Mouse (Mus musculus): ENCODE measurements around the gene Cmc1. TPM values are rescaled to one million over a fixed set of nuclear protein-coding genes. Genes with fewer than 3 reads are reported as not detected.
A peak's percentile ranks its signal among the peaks of the same experiment; 100 is the strongest.

The Cmc1 gene
- polyA plus RNA-seq (2016; fragmentation: Nextera tagmentation; extraction: Ambion mirVana), result 41.7 and 45.4 TPM in 2 replicates

DNA sequence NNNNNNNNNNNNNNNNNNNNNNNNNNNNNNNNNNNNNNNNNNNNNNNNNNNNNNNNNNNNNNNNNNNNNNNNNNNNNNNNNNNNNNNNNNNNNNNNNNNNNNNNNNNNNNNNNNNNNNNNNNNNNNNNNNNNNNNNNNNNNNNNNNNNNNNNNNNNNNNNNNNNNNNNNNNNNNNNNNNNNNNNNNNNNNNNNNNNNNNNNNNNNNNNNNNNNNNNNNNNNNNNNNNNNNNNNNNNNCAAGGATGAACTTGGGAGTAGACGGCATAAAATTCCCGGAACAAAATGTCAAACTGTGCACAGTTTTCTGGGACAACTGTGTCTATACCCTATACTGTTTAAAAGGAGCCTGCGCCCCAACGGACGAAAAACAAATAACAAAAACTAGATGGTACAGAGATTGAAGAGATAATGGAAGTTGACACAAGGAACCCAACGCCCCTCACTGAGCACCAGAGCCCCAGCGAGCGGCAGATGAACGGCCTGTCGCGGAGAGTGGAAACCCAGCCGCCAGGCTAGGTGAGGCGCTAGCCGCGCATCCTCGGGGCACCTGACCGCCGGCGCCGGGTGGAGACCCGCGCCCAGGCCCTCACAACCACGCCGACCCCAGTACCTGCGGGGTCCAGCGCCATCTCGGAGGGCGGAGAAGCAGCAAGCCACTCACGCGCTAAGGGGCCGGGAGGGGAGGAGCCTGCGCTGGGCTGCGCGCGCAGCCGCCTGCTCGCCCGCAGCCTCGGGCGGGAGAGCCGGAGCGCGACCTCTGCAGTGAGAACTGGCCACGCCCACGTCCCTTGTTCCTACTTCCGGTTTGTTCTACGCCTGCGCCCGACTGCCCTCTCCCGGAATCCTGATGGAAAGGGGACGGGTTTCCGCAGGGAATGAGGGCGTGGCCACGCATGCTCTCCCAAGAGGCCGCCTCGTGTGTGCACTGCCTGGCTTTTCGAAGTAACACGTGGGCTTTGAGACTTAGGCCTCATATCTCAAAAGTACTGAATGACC lies at the start of gene Cmc1:
Gene Cmc1, minus strand, starts transcription at position 771 of the 996 bp plus-strand sequence.
- peak within 1 kb of the TSS; percentile 53 for H3K4me2 ChIP-seq (replicated peaks)
- peak; percentile 98 for ATAC-seq (ENCODE audit: low FRiP score)
- H3K4me3 ChIP-seq, result peak within 1 kb of the TSS; percentile 73
- peak within 1 kb of the TSS; percentile 83 for H3K27ac ChIP-seq
- H3K27me3 ChIP-seq, result no peaks in the 10 kb centered on the region
- no peaks in the 10 kb centered on the region for H3K9me3 ChIP-seq (replicated peaks)
- H3K4me1 ChIP-seq, result peaks cover 12% of the 10 kb centered on the region
- no peaks in the 10 kb centered on the region for H3K36me3 ChIP-seq
- H3K9ac ChIP-seq, result peak within 1 kb of the TSS; percentile 84
- 2% methylated on average over 55 of the region's 58 CpGs for WGBS

DNA sequence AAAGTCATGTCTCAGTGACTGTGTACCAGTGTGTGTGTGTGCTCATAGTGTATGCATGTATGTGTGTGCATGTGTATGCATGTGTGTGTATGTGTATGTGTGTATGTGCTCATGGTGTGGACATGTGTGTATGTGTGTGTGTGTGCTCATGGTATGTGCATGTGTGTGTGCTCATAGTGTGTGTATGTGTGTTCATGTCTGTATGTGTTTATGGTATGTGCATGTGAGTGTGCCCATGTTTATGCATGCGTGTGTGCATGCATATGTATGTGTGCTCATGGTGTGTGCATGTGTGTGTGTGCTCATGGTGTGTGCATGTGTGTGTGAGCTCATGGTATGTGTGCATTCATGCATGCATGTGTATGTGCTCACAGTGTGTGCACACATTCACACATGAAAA lies 48.6 kb upstream of the Cmc1 start:
- 88% methylated on average over 1 of the region's 1 CpGs for WGBS
- Histone ChIP-seq H3K9ac (no peak overlapping the region), H3K9me3 (replicated peaks) (no peaks in the 10 kb centered on the region), H3K4me3 (no peak overlapping the region), H3K27ac (no peak overlapping the region), H3K4me1 (no peaks in the 10 kb centered on the region), H3K4me2 (replicated peaks) (no peak overlapping the region), H3K36me3 (no peaks in the 10 kb centered on the region), H3K27me3 (no peaks in the 10 kb centered on the region)
- no peak for ATAC-seq (ENCODE audit: low FRiP score)

DNA sequence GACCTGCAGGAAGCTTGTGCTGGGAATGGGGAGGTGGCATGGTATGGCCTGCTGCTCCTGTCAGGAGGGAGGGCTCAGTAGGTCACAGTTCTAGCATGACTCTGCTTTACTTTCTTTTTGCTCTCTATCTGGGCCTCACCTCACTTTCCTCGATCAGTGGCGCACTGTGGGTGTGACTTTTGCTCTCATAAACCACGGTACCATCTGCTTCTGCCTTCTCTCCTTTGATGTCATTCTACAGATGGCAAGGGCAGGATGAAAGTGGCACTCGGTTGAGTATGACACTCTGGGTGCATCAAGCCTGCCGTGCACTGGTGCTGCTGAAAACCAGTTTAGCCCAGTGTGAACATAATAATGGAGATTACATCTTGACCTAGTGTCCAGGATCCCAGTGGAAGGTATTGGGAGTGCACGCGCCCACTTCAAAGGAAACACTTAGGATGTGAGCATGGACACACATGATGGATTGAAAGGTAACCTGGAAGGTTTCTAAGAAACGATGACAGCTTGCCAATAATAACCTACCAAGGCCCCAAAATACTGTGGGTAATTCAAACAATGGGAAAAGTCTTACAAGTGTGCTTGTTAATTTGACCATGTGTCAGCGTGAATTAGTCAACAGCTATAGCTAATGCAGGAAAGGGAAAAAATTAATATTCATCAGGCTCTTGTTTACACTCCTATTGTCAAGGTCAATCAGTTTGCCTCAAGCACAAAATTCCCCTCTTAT lies 46.8 kb upstream of the Cmc1 start:
- H3K27me3 ChIP-seq, result no peaks in the 10 kb centered on the region
- no peaks in the 10 kb centered on the region for H3K36me3 ChIP-seq
- H3K4me3 ChIP-seq, result no peak overlapping the region
- no peak for ATAC-seq (ENCODE audit: low FRiP score)
- no peaks in the 10 kb centered on the region for H3K4me1 ChIP-seq
- no peak overlapping the region for H3K9ac ChIP-seq
- H3K9me3 ChIP-seq (replicated peaks), result no peaks in the 10 kb centered on the region
- H3K4me2 ChIP-seq (replicated peaks), result no peak overlapping the region
- no peak overlapping the region for H3K27ac ChIP-seq
- 85% methylated on average over 9 of the region's 9 CpGs for WGBS

DNA sequence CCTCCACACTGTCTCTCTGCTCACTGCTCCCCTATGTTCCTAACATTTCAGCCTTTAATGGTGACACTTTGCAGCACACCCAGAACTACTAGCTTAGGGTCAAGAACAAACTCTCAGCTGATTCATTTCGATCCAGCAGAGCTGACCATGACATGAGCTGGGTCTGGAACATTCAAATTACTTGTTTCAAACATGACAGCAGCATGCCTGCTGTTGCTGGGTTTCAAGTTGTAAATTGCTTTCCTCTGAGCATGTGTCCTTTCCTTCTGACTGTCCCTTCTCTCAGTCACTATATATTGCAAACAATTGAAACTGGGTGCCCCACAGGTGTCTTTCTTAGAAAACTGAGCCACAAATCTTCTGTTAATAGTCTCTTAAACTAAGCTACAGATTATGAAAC lies 43.3 kb upstream of the Cmc1 start:
- no peaks in the 10 kb centered on the region for H3K36me3 ChIP-seq
- no peaks in the 10 kb centered on the region for H3K27me3 ChIP-seq
- no peaks in the 10 kb centered on the region for H3K9me3 ChIP-seq (replicated peaks)
- no peaks in the 10 kb centered on the region for H3K4me1 ChIP-seq
- 92% methylated on average over 1 of the region's 1 CpGs for WGBS
- H3K9ac ChIP-seq, result no peak overlapping the region
- H3K4me2 ChIP-seq (replicated peaks), result no peak overlapping the region
- H3K27ac ChIP-seq, result no peak overlapping the region
- no peak for ATAC-seq (ENCODE audit: low FRiP score)
- H3K4me3 ChIP-seq, result no peak overlapping the region

DNA sequence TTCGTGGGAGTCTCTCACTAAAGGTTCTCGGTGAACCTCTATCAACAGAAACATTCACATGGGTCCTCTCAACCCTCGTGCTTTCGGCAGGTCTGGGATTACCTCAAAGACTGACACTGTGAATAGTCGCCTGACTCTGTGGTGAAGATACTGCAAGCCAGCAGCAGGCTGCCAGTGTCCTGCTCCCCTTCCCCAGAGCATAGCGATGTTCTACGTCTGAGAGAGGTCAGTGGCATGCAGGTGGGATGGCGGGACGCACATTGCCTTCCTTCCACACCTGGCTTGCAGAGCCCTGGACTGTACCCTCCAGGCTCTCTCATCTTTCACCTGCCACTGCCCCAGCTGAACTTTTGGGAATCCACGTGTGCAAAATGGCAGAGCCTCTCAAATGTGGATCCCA lies 41.3 kb upstream of the Cmc1 start:
- ATAC-seq (ENCODE audit: low FRiP score), result no peak
- Histone ChIP-seq H3K36me3 (no peaks in the 10 kb centered on the region), H3K9me3 (replicated peaks) (no peaks in the 10 kb centered on the region), H3K4me1 (no peaks in the 10 kb centered on the region), H3K9ac (no peak overlapping the region), H3K27me3 (no peaks in the 10 kb centered on the region), H3K4me3 (no peak overlapping the region), H3K27ac (no peak overlapping the region), H3K4me2 (replicated peaks) (no peak overlapping the region)
- WGBS, result 86% methylated on average over 10 of the region's 10 CpGs

DNA sequence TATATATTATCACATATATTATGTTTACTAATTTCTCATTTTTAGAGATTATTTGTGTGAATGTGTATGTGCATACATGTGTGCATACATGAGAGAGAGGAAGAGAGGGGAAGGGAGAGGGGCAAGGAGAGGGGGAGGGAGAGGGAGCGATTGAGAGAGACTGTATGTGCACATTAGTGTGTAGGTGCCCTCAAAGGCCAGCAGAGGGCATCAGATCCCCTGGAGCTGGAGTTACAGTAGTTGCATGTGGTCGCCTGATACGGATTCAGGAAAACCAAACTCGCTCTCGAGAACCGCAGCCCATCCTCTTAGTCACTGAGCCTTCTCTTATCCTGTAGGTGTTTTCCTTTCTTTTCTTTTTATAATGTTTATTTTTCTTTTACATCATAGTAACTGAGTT lies 38.4 kb upstream of the Cmc1 start:
- Histone ChIP-seq H3K4me1 (no peaks in the 10 kb centered on the region), H3K4me3 (no peak overlapping the region), H3K36me3 (no peaks in the 10 kb centered on the region), H3K4me2 (replicated peaks) (no peak overlapping the region), H3K9me3 (replicated peaks) (no peaks in the 10 kb centered on the region), H3K27ac (no peak overlapping the region), H3K9ac (no peak overlapping the region), H3K27me3 (no peaks in the 10 kb centered on the region)
- WGBS, result 88% methylated on average over 6 of the region's 6 CpGs
- ATAC-seq (ENCODE audit: low FRiP score), result no peak

DNA sequence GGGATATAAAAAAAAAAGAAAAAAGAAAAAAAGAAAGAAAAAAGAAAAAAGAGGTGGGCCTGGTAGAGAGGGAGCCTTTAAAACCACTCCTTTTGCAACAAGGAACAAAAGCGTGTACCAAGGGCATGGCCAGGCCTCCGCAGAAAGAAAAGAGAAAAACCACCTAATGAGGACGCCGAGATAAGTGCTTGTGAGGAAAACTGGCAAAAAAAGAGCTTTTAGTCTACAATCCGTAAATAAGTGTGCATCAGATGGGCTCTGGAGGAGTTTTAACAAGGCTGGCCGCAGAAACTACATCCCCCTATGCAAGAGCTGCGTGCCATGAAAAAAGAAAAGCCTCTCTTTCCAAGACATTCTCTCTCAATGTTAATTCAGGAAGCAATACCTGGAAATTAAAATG lies 37.4 kb upstream of the Cmc1 start:
- Histone ChIP-seq H3K4me3 (no peak overlapping the region), H3K9ac (no peak overlapping the region), H3K4me1 (no peaks in the 10 kb centered on the region), H3K4me2 (replicated peaks) (no peak overlapping the region), H3K36me3 (no peaks in the 10 kb centered on the region), H3K9me3 (replicated peaks) (no peaks in the 10 kb centered on the region), H3K27ac (no peak overlapping the region), H3K27me3 (no peaks in the 10 kb centered on the region)
- ATAC-seq (ENCODE audit: low FRiP score), result no peak
- 82% methylated on average over 7 of the region's 7 CpGs for WGBS

DNA sequence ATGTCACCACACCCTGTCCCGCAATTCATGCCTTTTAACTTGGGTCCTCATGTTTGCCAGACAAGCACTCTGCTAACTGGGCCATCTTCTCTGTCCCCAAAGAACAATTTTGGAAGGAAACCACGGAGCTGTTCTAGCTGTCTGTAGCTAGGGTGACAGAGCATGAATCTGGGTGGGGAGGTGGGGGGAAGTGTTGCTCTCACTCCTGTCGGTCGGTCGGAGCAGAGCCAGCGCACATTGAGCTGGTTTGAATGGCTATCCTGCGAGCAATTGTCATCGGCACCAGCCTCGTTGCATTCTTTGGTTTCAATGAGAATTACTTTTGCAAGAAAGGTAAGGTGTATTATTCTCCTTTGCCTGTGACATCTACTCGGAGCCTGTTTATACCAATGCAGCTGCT lies 36.8 kb upstream of the Cmc1 start:
- Histone ChIP-seq H3K27ac (no peak overlapping the region), H3K4me1 (no peaks in the 10 kb centered on the region), H3K9ac (no peak overlapping the region), H3K4me3 (no peak overlapping the region), H3K36me3 (no peaks in the 10 kb centered on the region), H3K27me3 (no peaks in the 10 kb centered on the region), H3K9me3 (replicated peaks) (no peaks in the 10 kb centered on the region), H3K4me2 (replicated peaks) (no peak overlapping the region)
- WGBS, result 77% methylated on average over 10 of the region's 10 CpGs
- ATAC-seq (ENCODE audit: low FRiP score), result no peak

DNA sequence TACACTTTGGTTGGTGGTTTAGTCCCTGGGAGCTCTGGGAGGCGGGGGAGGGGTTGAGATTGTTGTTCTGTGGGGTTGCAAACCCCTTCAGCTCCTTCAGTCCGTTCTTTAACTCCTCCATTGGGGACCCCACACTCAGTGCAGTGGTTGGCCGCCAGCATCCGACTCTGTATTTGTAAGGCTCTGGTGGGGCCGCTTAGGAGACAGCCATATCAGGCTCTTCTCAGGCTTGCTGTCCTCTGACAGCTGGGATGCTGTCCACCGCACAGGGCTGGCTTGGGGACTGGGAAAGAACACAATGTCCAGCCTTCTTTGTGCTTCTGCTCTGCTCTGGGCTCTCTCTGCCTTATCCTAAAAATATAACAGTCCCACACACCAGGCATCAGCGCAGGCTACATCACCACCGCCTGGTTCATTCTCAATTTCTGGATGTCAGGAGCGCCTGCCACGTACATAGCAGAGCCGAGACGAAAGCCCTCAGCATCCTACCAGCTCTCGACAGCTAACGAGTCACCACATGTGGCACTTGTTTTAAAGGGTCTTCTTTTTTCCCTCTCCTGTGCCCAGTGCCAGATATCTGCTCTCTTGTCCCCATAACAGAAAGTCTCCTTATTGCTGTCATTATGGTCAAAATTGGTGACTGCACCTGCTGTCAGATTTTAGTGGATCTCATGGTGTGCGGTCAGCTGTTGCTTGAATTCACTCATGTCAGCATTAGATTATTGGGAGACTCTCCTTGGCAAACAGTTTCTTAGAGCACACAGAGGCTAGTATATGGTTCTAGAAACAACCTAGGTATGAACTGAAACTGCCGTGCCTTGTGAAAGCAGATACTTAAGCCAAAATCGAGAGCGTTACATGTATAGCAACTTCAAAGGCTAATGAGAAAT lies 29.4 kb upstream of the Cmc1 start:
- Histone ChIP-seq H3K4me2 (replicated peaks) (no peak overlapping the region), H3K27ac (no peak overlapping the region), H3K4me1 (no peaks in the 10 kb centered on the region), H3K36me3 (no peaks in the 10 kb centered on the region), H3K4me3 (no peak overlapping the region), H3K9me3 (replicated peaks) (no peaks in the 10 kb centered on the region), H3K9ac (no peak overlapping the region), H3K27me3 (no peaks in the 10 kb centered on the region)
- ATAC-seq (ENCODE audit: low FRiP score), result no peak
- 88% methylated on average over 18 of the region's 18 CpGs for WGBS

DNA sequence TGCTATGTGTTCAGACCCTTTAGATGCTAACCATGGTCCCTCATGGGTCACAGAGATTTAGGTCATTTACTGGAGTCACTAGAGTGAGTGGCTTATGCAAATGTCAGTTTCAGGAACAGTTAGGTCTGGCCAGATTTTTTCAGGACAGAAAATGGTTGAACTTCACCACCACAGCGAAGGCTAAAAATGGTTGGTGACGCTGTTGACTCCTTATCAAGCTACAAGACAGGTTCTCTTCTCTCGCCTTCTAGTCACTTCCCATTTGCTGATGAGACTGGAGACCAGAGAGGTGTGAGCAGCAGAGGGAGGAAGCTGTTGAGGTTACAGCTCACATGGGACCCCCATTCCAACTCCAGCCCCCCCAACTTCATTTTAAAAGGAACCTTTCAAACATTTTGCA lies 26.7 kb upstream of the Cmc1 start:
- H3K9me3 ChIP-seq (replicated peaks), result 0 out of 2 replicates have a peak, but pooled peaks cover 4% of the 10 kb centered on the region
- H3K27ac ChIP-seq, result no peak overlapping the region
- H3K4me3 ChIP-seq, result no peak overlapping the region
- no peaks in the 10 kb centered on the region for H3K4me1 ChIP-seq
- no peak for ATAC-seq (ENCODE audit: low FRiP score)
- 92% methylated on average over 3 of the region's 3 CpGs for WGBS
- no peaks in the 10 kb centered on the region for H3K36me3 ChIP-seq
- H3K4me2 ChIP-seq (replicated peaks), result no peak overlapping the region
- no peaks in the 10 kb centered on the region for H3K27me3 ChIP-seq
- no peak overlapping the region for H3K9ac ChIP-seq

DNA sequence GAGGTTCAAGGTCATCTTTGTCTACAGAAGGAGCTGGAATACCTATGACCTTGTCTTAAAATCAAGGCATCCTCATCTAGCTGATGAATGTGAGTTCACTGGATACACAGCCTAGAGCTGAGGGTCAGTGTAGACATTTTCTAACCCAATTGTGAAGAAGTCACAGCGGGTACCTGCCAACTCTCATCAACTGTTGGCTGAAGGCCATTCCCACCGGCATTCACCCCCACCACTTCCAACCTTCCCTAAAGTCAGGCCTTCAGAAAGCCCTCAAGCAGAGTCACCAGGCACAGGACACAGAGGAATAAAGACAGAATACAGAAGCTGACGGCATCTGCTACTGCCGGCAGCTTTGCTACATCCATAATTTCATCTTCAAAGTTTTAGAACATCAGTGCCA lies 25.4 kb upstream of the Cmc1 start:
- H3K27ac ChIP-seq, result no peak overlapping the region
- H3K9me3 ChIP-seq (replicated peaks), result 0 out of 2 replicates have a peak, but pooled peaks cover 4% of the 10 kb centered on the region
- no peaks in the 10 kb centered on the region for H3K4me1 ChIP-seq
- H3K36me3 ChIP-seq, result no peaks in the 10 kb centered on the region
- no peak for ATAC-seq (ENCODE audit: low FRiP score)
- no peak overlapping the region for H3K4me3 ChIP-seq
- no peak overlapping the region for H3K4me2 ChIP-seq (replicated peaks)
- WGBS, result 97% methylated on average over 4 of the region's 4 CpGs
- H3K9ac ChIP-seq, result no peak overlapping the region
- no peaks in the 10 kb centered on the region for H3K27me3 ChIP-seq

DNA sequence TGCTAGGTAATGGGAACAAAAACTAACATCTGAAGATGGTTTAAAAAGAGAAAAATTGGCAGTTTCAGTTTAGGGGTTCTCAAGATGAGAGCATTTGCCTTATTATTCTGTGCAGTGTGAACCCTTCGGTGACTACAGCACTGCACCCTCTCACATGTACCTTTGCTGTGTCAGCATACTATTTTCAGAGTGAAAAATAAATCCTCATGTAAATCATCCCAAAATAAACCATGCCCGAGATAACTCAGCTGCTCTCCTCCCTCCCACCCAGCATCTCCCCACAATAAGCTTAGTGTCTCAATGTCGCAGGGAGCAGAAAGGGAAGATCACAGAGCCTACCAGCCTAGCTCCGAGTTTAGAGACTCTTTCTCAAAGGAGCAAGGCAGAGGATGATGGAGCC lies 23.1 kb upstream of the Cmc1 start:
- WGBS, result 90% methylated on average over 4 of the region's 4 CpGs
- Histone ChIP-seq H3K36me3 (no peaks in the 10 kb centered on the region), H3K9me3 (replicated peaks) (0 out of 2 replicates have a peak, but pooled peaks cover 4% of the 10 kb centered on the region)

More for the DNA sequence above, 23.1 kb upstream of the Cmc1 start:
- Histone ChIP-seq H3K4me3 (no peak overlapping the region), H3K4me2 (replicated peaks) (no peak overlapping the region), H3K4me1 (no peaks in the 10 kb centered on the region), H3K27me3 (no peaks in the 10 kb centered on the region), H3K27ac (no peak overlapping the region), H3K9ac (no peak overlapping the region)
- ATAC-seq (ENCODE audit: low FRiP score), result no peak

Data from hindbrain, embryonic 12.5 days (tissue).